Mouse (Mus musculus): ENCODE data around the gene Cx3cl1. TPM values are rescaled to one million over a fixed set of nuclear protein-coding genes. Genes with fewer than 3 reads are reported as not detected.
A peak's percentile ranks its signal among the peaks of the same experiment; 100 is the strongest.

The Cx3cl1 gene
- total RNA-seq, 2 experiments from 2014 or later, result 0.77 TPM; not detected in 1

DNA sequence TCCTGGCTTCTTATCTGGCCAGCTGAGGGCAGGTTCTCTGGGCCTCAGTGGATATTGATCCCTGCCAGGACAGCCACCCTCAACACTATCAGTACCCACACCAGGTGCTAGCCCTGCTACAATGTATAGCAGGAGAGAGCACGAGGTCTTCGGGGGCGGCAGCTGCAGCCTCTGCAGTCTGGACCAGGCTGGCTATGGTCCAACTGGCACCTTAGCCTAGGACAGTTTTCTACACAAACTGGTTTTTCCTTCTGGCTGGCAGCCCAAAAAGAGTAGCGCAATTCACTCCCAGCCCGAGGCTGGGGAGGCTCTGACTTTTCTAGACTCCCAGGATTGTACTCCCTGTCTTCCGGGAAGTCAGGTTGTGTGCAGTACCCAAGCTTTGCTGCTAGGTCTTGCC, 864 bp upstream of the Cx3cl1 start:
- ATAC-seq (replicated peaks; ENCODE audit: low FRiP score, poor library complexity, severe bottlenecking), result peak; percentile 60

DNA sequence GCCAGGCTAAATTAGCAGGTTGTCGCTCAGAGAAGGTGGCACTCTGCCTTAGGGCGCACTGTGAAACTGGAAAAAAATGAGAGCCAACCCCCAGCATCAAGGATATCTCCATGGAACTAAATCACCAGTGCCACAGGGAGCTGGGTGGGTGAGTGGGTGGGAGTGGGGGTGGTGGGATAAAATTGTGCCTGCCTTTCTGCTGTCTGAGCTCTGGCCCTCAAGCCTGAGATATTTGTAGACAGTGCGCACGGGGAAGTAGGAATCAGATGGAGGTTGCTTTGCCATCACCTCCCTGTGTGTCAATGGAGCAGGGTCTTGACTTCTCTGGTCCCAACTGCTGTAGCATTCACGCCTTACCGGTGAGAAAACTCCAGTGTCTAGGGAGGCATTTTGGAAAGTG, 1.2 kb downstream of the Cx3cl1 start:
- no peak for ATAC-seq (replicated peaks; ENCODE audit: low FRiP score, poor library complexity, severe bottlenecking)

DNA sequence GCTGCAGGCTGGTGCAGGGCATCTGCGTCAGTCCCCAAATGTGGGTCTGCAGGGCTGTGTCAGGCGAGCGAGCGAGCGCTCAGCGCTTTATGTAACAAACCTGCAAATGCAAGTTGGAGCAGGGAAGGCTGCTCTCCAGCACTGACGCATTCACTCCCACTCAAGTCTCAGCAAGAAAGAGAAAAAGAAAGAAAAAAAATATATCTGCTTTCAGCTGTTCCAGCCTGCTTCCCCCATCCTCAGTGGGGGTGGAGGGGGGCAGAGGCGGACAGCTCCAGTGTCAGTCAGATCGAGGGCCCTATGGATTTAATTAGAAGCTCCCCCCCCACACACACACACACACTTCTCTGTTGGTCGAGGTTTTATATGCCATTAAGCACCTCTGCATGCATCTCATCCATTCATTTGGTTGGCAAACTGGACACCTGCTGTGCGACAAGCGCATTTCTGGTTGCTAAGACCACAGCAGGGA, 1.9 kb downstream of the Cx3cl1 start:
- ATAC-seq (replicated peaks; ENCODE audit: low FRiP score, poor library complexity, severe bottlenecking), result no peak

DNA sequence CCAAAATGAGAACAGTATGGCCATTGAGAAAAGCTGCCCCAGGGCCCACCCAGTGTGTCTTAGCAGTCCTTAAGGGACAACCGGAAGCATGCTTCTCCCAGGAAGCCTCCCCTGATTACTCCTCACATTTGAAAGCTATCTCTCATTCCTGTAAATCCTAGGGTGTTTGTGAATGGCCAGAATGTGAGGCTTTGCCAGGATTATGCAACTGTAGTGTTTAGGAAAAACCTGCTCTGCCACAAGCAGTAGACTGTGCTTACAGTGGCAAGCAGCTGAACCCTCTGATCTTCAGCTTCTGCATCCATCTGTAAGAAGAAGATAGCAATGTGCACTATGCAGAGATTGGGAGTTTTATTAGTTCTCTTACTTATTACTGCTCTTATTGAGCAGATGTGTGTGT, 2.8 kb downstream of the Cx3cl1 start:
- ATAC-seq (replicated peaks; ENCODE audit: low FRiP score, poor library complexity, severe bottlenecking), result no peak

DNA sequence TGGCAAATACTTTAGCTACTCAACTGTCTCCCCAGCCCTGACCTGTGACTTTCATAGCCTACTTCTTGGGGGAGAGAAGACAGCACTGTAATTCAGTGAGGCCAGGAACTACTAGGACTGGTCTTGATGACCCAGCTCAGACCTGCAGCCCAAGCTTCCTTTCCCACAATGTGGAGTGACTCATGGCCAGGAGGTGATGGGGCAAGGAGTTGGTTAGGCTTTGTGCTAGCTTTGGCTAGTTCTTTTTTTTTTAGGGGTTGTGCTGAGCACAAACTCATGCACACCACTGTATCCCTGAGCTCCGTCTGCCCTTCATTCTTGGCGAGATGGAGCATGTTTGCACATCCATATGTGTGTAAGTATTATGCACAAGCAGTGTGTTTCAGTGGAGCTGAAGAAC, 4.5 kb downstream of the Cx3cl1 start:
- no peak for ATAC-seq (replicated peaks; ENCODE audit: low FRiP score, poor library complexity, severe bottlenecking)

DNA sequence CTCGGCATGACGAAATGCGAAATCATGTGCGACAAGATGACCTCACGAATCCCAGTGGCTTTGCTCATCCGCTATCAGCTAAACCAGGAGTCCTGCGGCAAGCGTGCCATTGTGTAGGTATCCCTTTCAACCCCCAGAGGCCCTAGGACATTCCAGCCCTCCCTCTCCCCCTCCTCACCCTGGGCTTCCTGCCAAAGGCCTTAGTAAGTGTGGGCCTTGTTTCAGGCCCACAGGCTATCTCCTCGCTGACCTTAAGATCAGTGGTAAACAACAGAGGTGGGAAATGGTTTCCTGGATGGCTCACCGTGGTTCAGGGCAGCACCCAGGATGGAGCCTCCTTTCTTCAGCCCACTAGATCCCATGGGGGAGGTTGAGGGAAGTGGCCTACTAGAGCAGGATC, 6.2 kb downstream of the Cx3cl1 start:
- ATAC-seq (replicated peaks; ENCODE audit: low FRiP score, poor library complexity, severe bottlenecking), result no peak

DNA sequence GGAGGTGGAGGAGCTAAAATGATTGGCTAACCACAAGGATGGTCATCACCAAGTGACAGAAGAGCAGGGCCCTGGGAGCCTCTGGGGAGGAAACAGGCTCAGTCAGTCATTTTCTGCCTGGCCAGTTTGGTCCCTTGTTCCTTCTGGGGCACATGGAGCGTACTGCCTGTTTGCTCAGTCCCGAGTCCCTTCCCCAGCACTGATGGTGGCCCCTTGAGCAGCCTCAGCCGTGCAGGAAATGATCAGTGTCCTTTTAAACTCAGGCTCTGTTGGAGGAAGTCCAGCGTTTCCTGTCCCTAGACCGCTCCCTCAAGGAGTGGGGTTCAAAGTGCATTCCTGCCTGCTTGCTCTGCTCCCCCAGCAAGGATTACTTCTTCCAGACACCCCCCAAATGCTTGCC, 6.7 kb downstream of the Cx3cl1 start:
- no peak for ATAC-seq (replicated peaks; ENCODE audit: low FRiP score, poor library complexity, severe bottlenecking)

DNA sequence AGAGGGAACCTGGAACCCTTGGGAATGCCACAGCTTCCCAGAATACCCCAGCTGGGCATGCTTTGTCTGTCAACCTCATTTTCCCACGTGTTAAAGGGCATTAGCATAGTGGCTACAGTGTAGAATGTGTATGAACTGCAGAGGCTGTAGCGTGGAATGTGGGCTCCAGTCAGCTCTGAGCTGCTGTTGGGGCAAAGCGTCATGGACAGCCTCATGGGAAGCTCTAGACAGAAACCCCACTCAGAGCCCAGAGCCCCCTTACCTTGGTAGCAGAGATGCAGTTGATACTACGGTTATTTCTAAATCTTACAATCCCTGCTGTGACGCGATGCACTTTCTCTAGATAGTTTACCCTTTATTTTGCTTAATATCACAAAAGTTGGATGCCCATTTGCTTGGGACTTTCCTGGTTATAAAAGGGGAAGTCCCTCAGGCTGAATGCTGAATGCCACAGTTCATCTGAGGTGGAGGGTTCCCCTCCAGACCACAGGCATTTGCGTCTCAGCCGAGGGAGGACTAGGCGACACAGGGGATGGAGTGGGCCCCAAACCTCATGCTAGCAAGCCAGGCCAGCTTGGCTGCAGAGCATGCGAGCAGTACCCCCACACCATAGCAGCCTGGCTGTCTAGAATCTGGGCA, 7.2 kb downstream of the Cx3cl1 start:
- ATAC-seq (replicated peaks; ENCODE audit: low FRiP score, poor library complexity, severe bottlenecking), result no peak

DNA sequence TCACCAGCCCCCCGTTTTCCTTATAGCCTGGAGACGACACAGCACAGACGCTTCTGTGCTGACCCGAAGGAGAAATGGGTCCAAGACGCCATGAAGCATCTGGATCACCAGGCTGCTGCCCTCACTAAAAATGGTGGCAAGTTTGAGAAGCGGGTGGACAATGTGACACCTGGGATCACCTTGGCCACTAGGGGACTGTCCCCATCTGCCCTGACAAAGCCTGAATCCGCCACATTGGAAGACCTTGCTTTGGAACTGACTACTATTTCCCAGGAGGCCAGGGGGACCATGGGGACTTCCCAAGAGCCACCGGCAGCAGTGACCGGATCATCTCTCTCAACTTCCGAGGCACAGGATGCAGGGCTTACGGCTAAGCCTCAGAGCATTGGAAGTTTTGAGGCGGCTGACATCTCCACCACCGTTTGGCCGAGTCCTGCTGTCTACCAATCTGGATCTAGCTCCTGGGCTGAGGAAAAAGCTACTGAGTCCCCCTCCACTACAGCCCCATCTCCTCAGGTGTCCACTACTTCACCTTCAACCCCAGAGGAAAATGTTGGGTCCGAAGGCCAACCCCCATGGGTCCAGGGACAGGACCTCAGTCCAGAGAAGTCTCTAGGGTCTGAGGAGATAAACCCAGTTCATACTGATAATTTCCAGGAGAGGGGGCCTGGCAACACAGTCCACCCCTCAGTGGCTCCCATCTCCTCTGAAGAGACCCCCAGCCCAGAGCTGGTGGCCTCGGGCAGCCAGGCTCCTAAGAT, 7.9 kb downstream of the Cx3cl1 start:
- 0 out of 2 replicates have a peak, but pooled peaks have one; percentile 7 for ATAC-seq (replicated peaks; ENCODE audit: low FRiP score, poor library complexity, severe bottlenecking)

DNA sequence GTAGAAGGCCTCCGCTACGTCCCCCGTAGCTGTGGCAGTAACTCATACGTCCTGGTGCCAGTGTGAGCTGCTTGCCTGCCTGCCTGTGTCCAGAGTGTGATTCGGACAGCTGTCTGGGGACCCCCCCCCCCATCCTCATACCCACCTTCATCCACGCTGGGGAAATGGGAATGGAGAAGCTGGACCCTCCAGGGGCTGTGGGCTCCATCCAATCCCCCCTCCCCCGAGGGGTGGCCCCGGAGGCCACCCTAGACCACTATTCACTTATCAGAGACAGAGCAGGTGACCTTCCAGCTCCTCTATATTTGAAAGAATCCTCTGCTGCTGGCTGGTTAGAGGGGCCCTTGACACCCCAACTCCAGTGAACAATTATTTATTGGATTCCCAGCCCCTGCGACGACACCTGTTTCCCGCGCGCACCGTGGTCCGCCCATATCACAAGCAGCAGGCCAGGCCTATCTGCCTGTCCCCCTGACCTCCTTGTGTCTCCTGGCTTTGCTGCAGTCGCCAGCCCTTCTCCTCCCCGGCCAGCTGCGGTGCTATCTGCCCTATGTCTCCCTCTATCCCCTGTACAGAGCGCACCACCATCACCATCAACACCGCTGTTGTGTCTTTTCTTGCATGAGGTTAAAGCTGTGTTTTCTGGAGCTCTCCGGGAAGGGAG, 8.8 kb downstream of the Cx3cl1 start:
- no peak for ATAC-seq (replicated peaks; ENCODE audit: low FRiP score, poor library complexity, severe bottlenecking)

DNA sequence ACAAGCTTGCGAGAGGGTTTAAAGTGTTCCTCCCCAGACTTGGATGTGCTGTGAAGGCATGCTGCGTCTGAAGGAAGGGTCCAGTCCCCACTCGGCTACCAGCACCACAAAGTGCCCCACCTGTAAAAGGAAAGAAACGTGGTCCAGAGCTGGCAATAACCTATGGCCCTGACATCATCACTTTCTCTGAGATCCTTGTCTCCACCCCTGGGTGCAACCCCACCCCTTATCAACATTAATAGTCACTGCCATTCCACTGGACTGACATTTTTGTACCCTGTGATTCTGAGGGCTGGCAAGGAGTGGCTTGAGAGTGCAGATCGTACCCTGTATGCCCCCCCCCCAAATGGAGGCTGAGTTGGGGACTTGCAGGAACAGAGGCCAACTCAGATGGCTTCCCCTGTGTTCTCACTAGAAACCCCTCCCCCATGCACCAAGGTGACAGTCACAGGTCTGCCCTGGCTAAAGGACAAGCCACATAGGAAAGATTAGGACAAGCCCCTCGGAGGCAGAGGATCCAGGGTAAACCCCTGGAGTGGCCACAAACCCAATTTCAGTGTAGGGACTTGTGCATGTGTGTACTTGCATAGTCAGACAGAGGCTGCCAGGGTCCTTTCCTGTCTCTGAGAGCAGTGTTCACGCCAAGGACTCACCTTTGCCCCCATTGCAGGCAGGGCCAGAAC, 9.5 kb downstream of the Cx3cl1 start:
- ATAC-seq (replicated peaks; ENCODE audit: low FRiP score, poor library complexity, severe bottlenecking), result no peak

DNA sequence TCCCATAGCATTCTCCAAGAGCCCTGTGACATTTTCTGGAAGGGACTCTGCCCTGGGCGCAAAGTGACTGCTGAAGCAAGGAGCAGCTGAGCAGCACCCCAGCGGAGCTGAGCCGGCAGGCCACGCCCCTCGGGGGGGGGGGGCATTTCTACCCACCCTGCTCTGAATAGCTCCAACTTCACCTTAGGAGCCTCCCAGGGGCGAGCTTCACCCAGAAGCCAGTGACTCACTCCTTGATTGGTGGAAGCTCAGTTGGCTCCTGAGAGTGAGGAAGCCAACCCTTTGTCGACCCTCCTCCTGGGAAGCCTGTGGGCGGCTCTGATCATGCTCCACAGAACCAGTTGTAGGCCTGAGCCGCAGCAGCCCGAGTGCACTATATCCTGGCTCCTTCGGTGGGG, 10.0 kb downstream of the Cx3cl1 start:
- no peak for ATAC-seq (replicated peaks; ENCODE audit: low FRiP score, poor library complexity, severe bottlenecking)

DNA sequence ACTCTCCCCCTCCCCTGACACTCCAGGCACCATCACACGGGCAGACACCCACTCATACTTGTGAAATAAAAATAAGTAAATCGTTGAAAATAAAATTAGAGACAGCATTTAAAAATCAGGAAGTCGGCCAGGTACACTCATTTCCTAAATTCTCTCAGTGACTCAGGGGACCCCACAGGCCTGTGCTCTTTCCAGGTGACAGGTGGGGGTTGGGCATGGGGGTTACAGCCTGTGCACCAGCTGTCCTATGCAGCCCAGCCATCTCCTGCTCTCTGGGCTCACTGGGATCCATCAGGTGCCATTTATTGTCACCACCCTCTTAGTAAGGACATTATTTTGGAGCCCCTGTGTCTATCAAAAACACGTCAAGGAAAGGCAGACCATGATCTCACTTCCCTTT, 12.1 kb downstream of the Cx3cl1 start:
- no peak for ATAC-seq (replicated peaks; ENCODE audit: low FRiP score, poor library complexity, severe bottlenecking)

DNA sequence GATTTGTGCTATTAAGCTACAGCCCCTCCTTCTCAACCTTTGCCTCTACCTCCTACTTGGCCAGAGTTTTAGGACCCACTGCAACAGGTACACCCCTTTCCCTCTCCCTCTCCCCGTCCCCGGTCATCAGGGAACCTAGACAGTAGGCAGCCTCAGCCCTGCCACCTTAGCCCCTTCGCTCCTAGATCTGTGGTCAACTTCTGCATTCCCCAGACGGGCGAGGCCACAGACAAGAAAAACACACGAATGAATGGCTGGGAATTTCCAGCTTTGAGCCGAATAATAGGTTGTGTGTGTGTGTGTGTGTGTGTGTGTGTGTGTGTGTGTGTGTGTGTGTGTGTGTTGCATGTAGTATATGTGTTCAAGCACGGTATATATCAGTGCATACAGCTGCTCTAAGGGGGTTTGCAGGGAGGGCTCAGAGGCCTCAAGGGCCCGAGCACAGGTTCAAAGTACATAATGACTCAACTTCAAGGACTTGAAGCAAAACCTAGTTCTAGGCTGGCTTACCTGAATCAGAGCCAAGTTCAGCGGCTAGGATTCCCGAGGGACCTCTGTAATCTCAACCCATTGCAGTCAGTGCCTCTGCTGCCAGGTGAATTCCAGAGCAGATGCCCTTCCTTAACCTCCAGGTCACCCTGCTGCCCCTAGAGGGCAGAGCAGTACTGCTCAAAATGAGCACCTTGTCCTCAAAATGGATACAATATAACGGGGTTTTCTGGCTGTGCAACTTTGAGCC, 13.6 kb downstream of the Cx3cl1 start:
- peak; percentile 58 for ATAC-seq (replicated peaks; ENCODE audit: low FRiP score, poor library complexity, severe bottlenecking)

DNA sequence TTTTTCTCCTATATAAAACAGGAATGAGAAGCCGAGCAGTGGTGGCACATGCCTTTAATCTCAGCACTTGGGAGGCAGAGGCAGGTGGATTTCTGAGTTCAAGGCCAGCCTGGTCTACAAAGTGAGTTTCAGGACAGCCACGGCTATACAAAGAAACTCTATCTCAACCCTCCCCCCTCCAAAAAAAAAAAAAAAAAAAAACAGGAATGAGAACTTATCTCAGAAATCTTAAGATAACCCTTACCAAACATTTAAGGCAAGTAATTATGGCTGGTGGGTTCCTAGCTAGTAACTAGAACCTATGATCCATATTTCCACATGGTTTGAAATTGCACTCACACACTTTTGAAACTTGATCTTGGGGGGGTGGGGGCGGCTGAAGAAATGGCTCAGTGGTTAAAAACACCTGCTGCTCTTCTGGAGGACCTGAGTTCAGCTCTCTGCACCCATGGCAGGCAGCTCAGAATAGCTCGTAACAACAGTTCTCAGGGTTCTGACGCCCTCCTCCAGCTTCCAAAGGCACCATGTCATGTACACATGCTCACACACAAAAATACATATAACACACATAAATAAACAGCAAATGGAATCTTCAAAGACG, 14.3 kb downstream of the Cx3cl1 start:
- no peak for ATAC-seq (replicated peaks; ENCODE audit: low FRiP score, poor library complexity, severe bottlenecking)

DNA sequence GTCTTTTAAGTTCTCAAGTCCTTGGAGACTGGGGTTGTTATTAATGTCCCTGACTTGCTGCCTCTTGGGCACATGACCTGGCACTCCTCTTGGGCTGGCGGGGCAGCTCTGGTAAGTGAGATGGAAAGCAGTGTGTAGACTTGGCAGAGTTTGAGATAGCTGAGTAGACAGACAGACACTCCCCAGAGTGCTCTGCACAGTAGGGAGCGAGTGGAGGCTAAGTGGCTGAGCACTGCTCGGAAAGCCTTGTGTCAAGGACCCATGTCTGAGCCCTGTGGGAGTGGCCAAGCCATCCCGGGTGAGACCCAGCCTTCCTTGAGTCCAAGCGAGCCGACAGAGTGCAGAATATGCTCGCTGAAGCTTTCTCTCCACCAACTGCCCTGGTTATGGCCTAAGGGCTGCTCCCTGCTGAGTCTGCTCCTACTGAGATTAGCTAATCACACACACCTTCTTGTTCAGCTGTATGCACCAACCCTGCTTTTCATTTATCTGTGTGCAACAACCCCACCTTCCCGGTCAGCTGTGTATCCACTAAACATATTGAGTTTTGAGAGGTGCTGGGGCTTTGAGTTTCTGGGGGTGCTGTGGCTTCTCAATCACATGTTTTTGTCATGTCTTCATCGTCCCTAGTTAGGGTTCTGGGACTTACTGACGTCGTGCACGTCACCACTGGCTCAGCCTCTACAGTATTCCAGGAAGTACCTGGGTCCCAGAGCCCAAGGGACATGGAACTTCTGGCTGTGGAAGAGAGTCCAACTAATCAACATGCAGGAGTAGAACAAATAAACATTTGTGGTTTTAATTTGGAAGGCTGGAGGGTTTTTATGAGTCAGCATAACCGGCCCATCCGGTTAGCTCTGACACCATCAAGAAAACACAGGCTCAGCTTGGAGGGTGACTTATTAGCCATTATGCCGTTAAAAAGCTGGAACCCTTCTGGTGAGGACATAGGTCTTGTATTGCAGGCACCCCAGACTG, 16.0 kb downstream of the Cx3cl1 start:
- ATAC-seq (replicated peaks; ENCODE audit: low FRiP score, poor library complexity, severe bottlenecking), result peak; percentile 81

DNA sequence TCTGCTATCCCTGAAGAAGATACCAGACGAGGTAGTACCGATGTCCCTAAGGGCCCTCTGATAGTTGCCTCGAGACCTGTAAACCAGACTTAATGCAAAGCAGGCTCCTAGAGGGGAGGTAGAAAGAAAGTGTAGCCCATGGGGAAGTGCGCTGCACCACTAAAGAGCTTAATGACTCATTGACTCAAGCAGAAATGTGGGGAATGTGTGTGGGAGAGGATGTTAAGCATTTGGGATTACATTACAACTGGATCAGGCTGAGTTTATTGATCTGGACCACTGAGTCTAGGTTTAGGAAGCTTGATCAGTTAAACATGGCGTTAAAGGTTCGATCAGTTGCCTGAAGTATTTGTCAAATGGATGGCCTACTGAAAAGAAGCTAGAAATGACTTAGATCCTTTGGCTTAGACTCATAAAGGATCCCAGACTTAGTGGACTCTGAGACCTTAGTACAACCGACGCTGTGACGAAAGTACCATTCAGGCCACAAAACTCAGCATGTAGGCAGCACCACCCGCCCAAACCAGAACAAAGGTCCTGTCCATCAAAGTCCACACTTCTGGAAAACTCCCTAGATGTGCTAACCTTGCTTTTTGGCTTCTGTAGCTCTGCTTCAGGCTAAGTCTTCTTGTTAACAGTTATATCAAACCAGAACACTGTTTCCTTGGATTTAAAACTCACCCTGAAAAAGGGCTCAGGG, 17.6 kb downstream of the Cx3cl1 start:
- no peak for ATAC-seq (replicated peaks; ENCODE audit: low FRiP score, poor library complexity, severe bottlenecking)

DNA sequence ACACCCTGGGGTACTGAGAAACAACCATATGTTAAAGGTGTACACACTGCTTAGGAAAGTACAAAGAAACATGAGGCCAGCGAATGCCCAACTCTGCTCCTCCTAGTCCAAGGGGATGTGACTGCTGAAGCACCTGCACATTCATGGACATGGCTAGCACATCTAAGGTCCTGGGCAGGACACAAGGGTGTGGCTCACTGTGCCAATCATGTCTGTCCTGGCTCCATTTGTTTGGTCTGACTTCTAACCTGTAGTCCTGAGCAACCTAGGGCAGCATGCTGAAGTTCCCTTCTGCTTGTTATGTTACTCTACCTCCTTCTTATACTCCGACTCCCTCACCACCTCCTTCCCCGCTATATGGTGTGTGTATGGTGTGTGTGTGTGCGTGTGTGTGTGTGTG, 22.6 kb downstream of the Cx3cl1 start:
- ATAC-seq (replicated peaks; ENCODE audit: low FRiP score, poor library complexity, severe bottlenecking), result peak; percentile 74

Measured in erythroblast, adult 5-6 weeks (primary cell).